ENCODE assay signal across 21 mouse cellular contexts in genomic region chr13:71460607-71461006, GRCm38 (mm10).
DNase-seq lines count a peak whose midpoint lies in the region; ATAC-seq and TF ChIP-seq lines count a peak whose summit lies in the region.
"Had no signal": no experiment of that assay in that cellular context is flagged by ENCODE, and none has a peak within 500 bp of the region (broad histone marks: within the 10 kb centered on the region; RNA-seq: fewer than 3 reads in every experiment).

No protein-coding gene starts in this region.

- H3K27ac ChIP-seq in heart, embryonic 10.5 days, result no peak overlapping the region
- no peak overlapping the region for H3K27ac ChIP-seq in intestine, embryonic 14.5 days (ENCODE audit: low read depth)
- H3K27ac ChIP-seq in intestine, postnatal 0 days (ENCODE audit: low read depth, low read length), result no peak overlapping the region
- no peak overlapping the region for H3K27ac ChIP-seq in midbrain, embryonic 11.5 days (ENCODE audit: low read depth, low read length)
- H3K27ac ChIP-seq in midbrain, postnatal 0 days (ENCODE audit: low read depth, low read length), result no peak overlapping the region

- H3K4me2 ChIP-seq in intestine, embryonic 14.5 days (ENCODE audit: low read length), result no peak overlapping the region
- no peak overlapping the region for H3K4me2 ChIP-seq in intestine, postnatal 0 days (replicated peaks; ENCODE audit: low read depth)
- H3K4me2 ChIP-seq in midbrain, embryonic 11.5 days, result no peak overlapping the region
- no peak overlapping the region for H3K4me2 ChIP-seq in midbrain, postnatal 0 days (ENCODE audit: low read depth, low read length, poor library complexity, severe bottlenecking)

- ATAC-seq in intestine, embryonic 14.5 days (replicated peaks; ENCODE audit: low FRiP score, low TSS enrichment, low read depth), result no peak
- ATAC-seq in intestine, postnatal 0 days, result no peak
- no peak for ATAC-seq in midbrain, embryonic 11.5 days (ENCODE audit: low FRiP score)
- ATAC-seq in midbrain, postnatal 0 days (ENCODE audit: low FRiP score), result no peak
- ATAC-seq: activated CD4-positive, CD25-positive, alpha-beta regulatory T cell, adult 4 months; CD4-positive, CD25-positive, alpha-beta regulatory T cell, adult 4 months; Patski had no signal

- H3K4me3 ChIP-seq in heart, embryonic 10.5 days, result no peak overlapping the region
- no peak overlapping the region for H3K4me3 ChIP-seq in intestine, embryonic 14.5 days (ENCODE audit: low read depth, low read length)
- no peak overlapping the region for H3K4me3 ChIP-seq in intestine, postnatal 0 days (ENCODE audit: low read depth, low read length)
- H3K4me3 ChIP-seq in midbrain, embryonic 11.5 days (ENCODE audit: low read depth, low read length), result no peak overlapping the region
- no peak overlapping the region for H3K4me3 ChIP-seq in midbrain, postnatal 0 days (ENCODE audit: low read depth, low read length)

- H3K36me3 ChIP-seq in heart, embryonic 10.5 days, result no peaks in the 10 kb centered on the region
- H3K36me3 ChIP-seq in intestine, embryonic 14.5 days (ENCODE audit: control insufficient read depth, insufficient read depth, low read length), result no peaks in the 10 kb centered on the region
- H3K36me3 ChIP-seq in intestine, postnatal 0 days (ENCODE audit: control insufficient read depth, insufficient read depth), result no peaks in the 10 kb centered on the region
- no peaks in the 10 kb centered on the region for H3K36me3 ChIP-seq in midbrain, embryonic 11.5 days (ENCODE audit: control insufficient read depth, insufficient read depth, low read length)
- no peaks in the 10 kb centered on the region for H3K36me3 ChIP-seq in midbrain, postnatal 0 days (ENCODE audit: insufficient read depth, low read length)
- H3K36me3 ChIP-seq: G1E had no signal

- no peak for TF ChIP-seq CTCF in intestine, postnatal 0 days (IDR thresholded peaks at IDR 0.05; ENCODE audit: low read depth)
- TF ChIP-seq CTCF in midbrain, postnatal 0 days (IDR thresholded peaks at IDR 0.05), result no peak

- peaks cover 37% of the 10 kb centered on the region for H3K27me3 ChIP-seq in heart, embryonic 10.5 days (ENCODE audit: insufficient read depth, poor library complexity, severe bottlenecking)
- peaks cover 10% of the 10 kb centered on the region; the same call in 1 of the 2 replicates for H3K27me3 ChIP-seq in intestine, embryonic 14.5 days (replicated peaks; ENCODE audit: control insufficient read depth, insufficient read depth, low read length)
- H3K27me3 ChIP-seq in intestine, postnatal 0 days (replicated peaks; ENCODE audit: control insufficient read depth, insufficient read depth, low read length), result no peaks in the 10 kb centered on the region
- H3K27me3 ChIP-seq in midbrain, embryonic 11.5 days (ENCODE audit: control insufficient read depth, insufficient read depth, low read length), result peaks cover 14% of the 10 kb centered on the region; the same call in 1 of the 2 replicates
- H3K27me3 ChIP-seq in midbrain, postnatal 0 days (ENCODE audit: insufficient read depth, low read length), result peaks cover 8% of the 10 kb centered on the region
- H3K27me3 ChIP-seq: CH12.LX, Patski had no signal

- no peaks in the 10 kb centered on the region for H3K9me3 ChIP-seq in heart, embryonic 10.5 days
- H3K9me3 ChIP-seq in intestine, embryonic 14.5 days (ENCODE audit: control insufficient read depth, low read length), result no peaks in the 10 kb centered on the region
- H3K9me3 ChIP-seq in intestine, postnatal 0 days (ENCODE audit: control insufficient read depth), result no peaks in the 10 kb centered on the region
- H3K9me3 ChIP-seq in midbrain, embryonic 11.5 days (ENCODE audit: control insufficient read depth, low read length), result no peaks in the 10 kb centered on the region
- no peaks in the 10 kb centered on the region for H3K9me3 ChIP-seq in midbrain, postnatal 0 days (ENCODE audit: low read length)

- DNase-seq in heart, adult 11 months, result peak; percentile 76
- no peak for DNase-seq in heart, embryonic 10.5 days (ENCODE audit: low spot score)
- peak; percentile 45 for DNase-seq in intestine, embryonic 14.5 days (ENCODE audit: low spot score)
- peak; percentile 78 for DNase-seq in midbrain, embryonic 11.5 days (ENCODE audit: low spot score, missing footprints)
- no peak for DNase-seq in midbrain, postnatal 0 days (ENCODE audit: low spot score)
- DNase-seq: adrenal gland, adult 2 months; adrenal gland, adult 8-10 months; adrenal gland, postnatal 10 days; adrenal gland, postnatal 14 days; adrenal gland, postnatal 25 days; adrenal gland, postnatal 36 days; B cell, adult 2 months; cerebellum, adult 11 months; cerebellum, adult 11-12 months; cerebellum, adult 18-20 months had no signal

- WGBS in heart, embryonic 10.5 days, result 69% methylated on average over 2 of the region's 2 CpGs
- 96% methylated on average over 2 of the region's 2 CpGs for WGBS in intestine, embryonic 14.5 days
- WGBS in intestine, postnatal 0 days, result 87% methylated on average over 2 of the region's 2 CpGs
- WGBS in midbrain, embryonic 11.5 days, result 78% methylated on average over 2 of the region's 2 CpGs
- WGBS in midbrain, postnatal 0 days, result 85% methylated on average over 2 of the region's 2 CpGs

- H3K4me1 ChIP-seq in heart, embryonic 10.5 days, result peaks cover 12% of the 10 kb centered on the region
- H3K4me1 ChIP-seq in intestine, embryonic 14.5 days (replicated peaks; ENCODE audit: control insufficient read depth, insufficient read depth, low read length), result no peaks in the 10 kb centered on the region
- no peaks in the 10 kb centered on the region for H3K4me1 ChIP-seq in intestine, postnatal 0 days (replicated peaks; ENCODE audit: control insufficient read depth, insufficient read depth, low read length)
- H3K4me1 ChIP-seq in midbrain, embryonic 11.5 days (ENCODE audit: control insufficient read depth, insufficient read depth, low read length), result peaks cover 11% of the 10 kb centered on the region
- 0 out of 2 replicates have a peak, but pooled peaks cover 3% of the 10 kb centered on the region for H3K4me1 ChIP-seq in midbrain, postnatal 0 days (ENCODE audit: insufficient read depth, low read length)

- H3K9ac ChIP-seq in intestine, embryonic 14.5 days (ENCODE audit: low read length), result no peak overlapping the region
- no peak overlapping the region for H3K9ac ChIP-seq in intestine, postnatal 0 days (ENCODE audit: low read depth, low read length)
- H3K9ac ChIP-seq in midbrain, embryonic 11.5 days (ENCODE audit: low read length), result no peak overlapping the region
- no peak overlapping the region for H3K9ac ChIP-seq in midbrain, postnatal 0 days (replicated peaks; ENCODE audit: low read length, poor library complexity, severe bottlenecking)

Comparison
In these comparisons a context has a peak if more than half of its experiments do, and no peak if none do; other contexts are left out.
1. DNase-seq: peak in heart, adult 11 months (single experiment), intestine, embryonic 14.5 days (single experiment) and midbrain, embryonic 11.5 days (single experiment); none in heart, embryonic 10.5 days (single experiment) and midbrain, postnatal 0 days (single experiment).